Mouse (Mus musculus): ENCODE data around the gene Tuba4a.

GRCm38 (mm10) chr1:75219531-75219930, at the start of gene Tuba4a:
- TF ChIP-seq CTCF (IDR thresholded peaks at IDR 0.05; ENCODE audit: low read depth, low read length) (no peak), POLR2A (IDR thresholded peaks at IDR 0.05; ENCODE audit: insufficient read depth, low read length) (no peak), EP300 (IDR thresholded peaks at IDR 0.05; ENCODE audit: insufficient read depth, low read depth, low read length) (no peak)
